Mouse (Mus musculus): ENCODE results near the gene Cpn2.

DNA sequence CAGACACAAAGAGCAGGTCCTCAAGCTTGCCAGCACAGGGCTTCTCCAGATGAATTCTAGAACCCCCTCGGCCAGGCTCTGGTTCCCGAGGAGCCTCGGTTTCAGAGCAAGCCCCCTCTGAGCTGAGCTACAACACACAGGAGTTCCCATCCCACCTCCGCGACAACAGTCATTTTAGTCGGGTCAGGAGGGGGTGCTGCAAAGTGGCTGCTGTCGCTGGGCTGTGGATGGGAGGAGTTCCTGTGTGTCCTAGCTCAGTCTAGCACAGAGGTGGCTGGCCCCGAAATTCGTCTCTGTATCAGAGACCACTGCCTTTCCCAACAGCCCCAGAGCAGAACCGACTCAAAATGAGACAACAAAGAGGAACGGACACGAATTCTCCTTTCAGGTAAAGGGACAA, 40.0 kb upstream of the Cpn2 start:
- TF ChIP-seq CTCF (IDR thresholded peaks at IDR 0.05; ENCODE audit: borderline replicate concordance, control insufficient read depth, extremely low read depth, insufficient read depth, low read length, poor library complexity): no peak
- TF ChIP-seq POLR2A (IDR thresholded peaks at IDR 0.05; ENCODE audit: control insufficient read depth, extremely low read depth, insufficient read depth, low read length, poor library complexity): no peak
